Mouse (Mus musculus) cerebellum, adult 2 months (tissue): ENCODE results near the gene Med13.

Experiments
- CTCF ChIP-seq: fragments of 200-500 bp; IDR thresholded peaks from 2 replicates; pipeline ENCODE4 v1.5.1; 2011; ENCODE audit warnings: low read depth, mild to moderate bottlenecking, control low read depth, low read length, moderate library complexity, borderline replicate concordance; ENCODE audit not compliant: insufficient read depth
- POLR2A ChIP-seq: fragments of 200-500 bp; IDR thresholded peaks from 2 replicates; pipeline ENCODE4 v1.6.1; 2011; ENCODE audit warnings: low read length, control low read depth, borderline replicate concordance; ENCODE audit not compliant: insufficient read depth

GRCm38 (mm10) chr11:86364709-86365452 is 7.5 kb upstream of the Med13 start:
- TF ChIP-seq CTCF (no peak), POLR2A (no peak)
